Mouse (Mus musculus) myocyte (in vitro differentiated cells): Measurements from ENCODE around the gene Kpna6. TPM values are rescaled to one million over a fixed set of nuclear protein-coding genes. Genes with fewer than 3 reads are reported as not detected.

Experiments used
- H3K27me3 ChIP-seq: one replicate; pipeline ENCODE4 v1.6.1; 2011; ENCODE audit not compliant: control insufficient read depth, insufficient read depth, insufficient read length
- H3K36me3 ChIP-seq: one replicate; pipeline ENCODE4 v1.6.1; 2011; ENCODE audit not compliant: control insufficient read depth, insufficient read depth
- H3K4me2 ChIP-seq: one replicate; pipeline ENCODE4 v1.6.1; 2011; ENCODE audit warnings: low read depth, control low read depth
- H3K4me3 ChIP-seq: one replicate; pipeline ENCODE4 v1.5.1; 2011; ENCODE audit warnings: mild to moderate bottlenecking, control low read depth, moderate library complexity
- H3K79me2 ChIP-seq: one replicate; pipeline ENCODE4 v1.6.1; 2011; ENCODE audit not compliant: control insufficient read depth, insufficient read depth
- H3ac ChIP-seq: one replicate; pipeline ENCODE4 v1.6.1; 2011; ENCODE audit not compliant: control insufficient read depth, insufficient read length
- CEBPB ChIP-seq: IDR thresholded peaks from 2 replicates; pipeline ENCODE4 v1.6.1; 2011; ENCODE audit warnings: mild to moderate bottlenecking, moderate library complexity; ENCODE audit not compliant: poor library complexity, insufficient read depth, severe bottlenecking
- E2F4 ChIP-seq: IDR thresholded peaks from one replicate; pipeline ENCODE4 v1.6.1; 2011; ENCODE audit warnings: mild to moderate bottlenecking, control low read depth, moderate library complexity; ENCODE audit not compliant: insufficient read depth
- MAX ChIP-seq: IDR thresholded peaks from one replicate; pipeline ENCODE4 v1.6.1; 2011; ENCODE audit warnings: low read depth, mild to moderate bottlenecking, control low read depth
- MYOD1 ChIP-seq, 3 experiments: IDR thresholded peaks; one replicate each; pipeline ENCODE4 v1.6.1; 2011; ENCODE audit warnings: control low read depth in 2 of 3, low read depth in 2 of 3, mild to moderate bottlenecking in 2 of 3, moderate library complexity in 1 of 3; ENCODE audit not compliant: insufficient read length in 2 of 3, control insufficient read depth in 1 of 3
- MYOG ChIP-seq, 3 experiments: IDR thresholded peaks; one replicate each; pipeline ENCODE4 v1.6.1; 2011; ENCODE audit warnings: control low read depth in 2 of 3, low read depth in 2 of 3, mild to moderate bottlenecking in 2 of 3; ENCODE audit not compliant: insufficient read length in 2 of 3, control insufficient read depth in 1 of 3, insufficient read depth in 1 of 3
- POLR2A ChIP-seq: IDR thresholded peaks from one replicate; pipeline ENCODE4 v1.6.1; 2011; ENCODE audit warnings: low read depth, mild to moderate bottlenecking, control low read depth, moderate library complexity; ENCODE audit not compliant: insufficient read length
- POLR2AphosphoS2 ChIP-seq: IDR thresholded peaks from one replicate; pipeline ENCODE4 v1.6.1; 2011; ENCODE audit warnings: low read depth, control low read depth; ENCODE audit not compliant: insufficient read length
- REST ChIP-seq: IDR thresholded peaks from one replicate; pipeline ENCODE4 v1.6.1; 2011; ENCODE audit warnings: mild to moderate bottlenecking, control low read depth, moderate library complexity; ENCODE audit not compliant: insufficient read depth, insufficient read length
- SRF ChIP-seq: IDR thresholded peaks from one replicate; pipeline ENCODE4 v1.6.1; 2011; ENCODE audit warnings: low read depth; ENCODE audit not compliant: control insufficient read depth, insufficient read length
- TCF12 ChIP-seq: IDR thresholded peaks from one replicate; pipeline ENCODE4 v1.6.1; 2011; ENCODE audit warnings: mild to moderate bottlenecking, control low read depth; ENCODE audit not compliant: poor library complexity, insufficient read depth, severe bottlenecking
- TCF3 ChIP-seq: IDR thresholded peaks from one replicate; pipeline ENCODE4 v1.6.1; 2011; ENCODE audit warnings: low read depth, control low read depth; ENCODE audit not compliant: insufficient read length
- USF1 ChIP-seq: IDR thresholded peaks from one replicate; pipeline ENCODE4 v1.6.1; 2011; ENCODE audit warnings: low read depth, mild to moderate bottlenecking, control low read depth, moderate library complexity
- polyA plus RNA-seq: library from polyadenylated mRNA; unstranded; fragments of >200 nt; fragmentation: generic; extraction: Trizol; gene quantifications from one replicate; pipeline ENCODE4 v1.2.1, GENCODE M21; 2012; ENCODE audit warnings: missing spikeins

The Kpna6 gene
- polyA plus RNA-seq, 1 experiment, result 32.2 TPM

DNA sequence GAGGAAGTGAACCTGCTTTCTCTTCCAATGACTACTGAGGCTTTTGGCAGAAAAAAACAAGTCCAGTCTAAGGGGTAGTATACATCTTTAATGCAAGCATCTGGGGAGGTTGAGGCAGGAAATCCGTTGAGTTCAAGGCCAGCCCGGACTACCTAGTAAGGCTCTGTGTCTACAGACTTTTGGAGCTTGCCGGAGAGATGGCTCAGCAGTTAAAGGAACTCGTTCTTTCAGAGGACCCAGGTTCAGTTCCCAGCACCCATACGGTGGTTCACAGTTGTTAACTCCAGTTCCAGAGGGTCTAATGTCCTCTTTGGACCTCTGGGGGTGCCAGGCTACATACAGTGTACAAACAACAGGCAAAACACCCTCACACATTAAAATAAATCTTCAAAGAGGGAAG is 54.5 kb downstream of the Kpna6 start:
- H3ac ChIP-seq, result peak overlapping the region; percentile 46
- H3K36me3 ChIP-seq, result no peaks in the 10 kb centered on the region
- peak overlapping the region; percentile 92 for H3K4me2 ChIP-seq
- no peaks in the 10 kb centered on the region for H3K27me3 ChIP-seq
- peaks cover 5% of the 10 kb centered on the region for H3K79me2 ChIP-seq
- H3K4me3 ChIP-seq, result peak overlapping the region; percentile 83
- TF ChIP-seq POLR2A (no peak), MYOD1 (IDR thresholded peaks at IDR 0.05; ENCODE audit: control insufficient read depth in 1 of 3, insufficient read length in 2 of 3, low read depth in 2 of 3) (no peak), TCF3 (no peak), MAX (no peak), E2F4 (no peak), MYOG (IDR thresholded peaks at IDR 0.05; ENCODE audit: control insufficient read depth in 1 of 3, insufficient read depth in 1 of 3, insufficient read length in 2 of 3, low read depth in 2 of 3) (no peak), POLR2AphosphoS2 (no peak), SRF (no peak), TCF12 (no peak)

DNA sequence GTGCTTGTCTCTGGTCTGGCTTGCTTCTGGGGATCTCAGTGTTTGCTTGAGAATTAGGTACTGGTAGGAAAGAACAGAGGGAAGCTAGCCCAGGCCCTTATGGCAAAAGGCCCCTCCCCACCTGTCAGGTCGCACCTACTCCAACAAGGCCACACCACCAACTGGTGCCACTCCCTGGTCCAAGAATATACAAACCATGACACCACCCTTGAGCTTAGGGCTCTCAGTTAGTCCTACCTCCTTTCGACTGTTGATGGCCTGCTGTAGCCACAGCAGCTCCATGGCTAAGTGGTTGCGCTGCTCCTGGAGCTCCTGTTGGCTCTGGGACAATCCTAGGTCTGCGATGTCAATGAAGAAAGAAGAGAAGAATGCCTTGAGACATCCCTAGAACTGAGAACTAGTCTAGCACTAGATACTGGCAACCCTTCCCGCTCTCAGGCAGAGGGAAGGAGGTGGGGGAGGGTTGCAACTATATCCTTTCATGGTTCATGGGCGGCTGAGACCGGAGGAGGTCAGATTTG is 55.4 kb downstream of the Kpna6 start:
- H3K79me2 ChIP-seq, result peaks cover 5% of the 10 kb centered on the region
- peak overlapping the region; percentile 83 for H3K4me3 ChIP-seq
- H3K27me3 ChIP-seq, result no peaks in the 10 kb centered on the region
- H3K4me2 ChIP-seq, result peak overlapping the region; percentile 92
- TF ChIP-seq POLR2AphosphoS2 (peak; percentile 10), POLR2A (peak; percentile 36), USF1 (no peak)
- no peaks in the 10 kb centered on the region for H3K36me3 ChIP-seq
- H3ac ChIP-seq, result no peak overlapping the region

DNA sequence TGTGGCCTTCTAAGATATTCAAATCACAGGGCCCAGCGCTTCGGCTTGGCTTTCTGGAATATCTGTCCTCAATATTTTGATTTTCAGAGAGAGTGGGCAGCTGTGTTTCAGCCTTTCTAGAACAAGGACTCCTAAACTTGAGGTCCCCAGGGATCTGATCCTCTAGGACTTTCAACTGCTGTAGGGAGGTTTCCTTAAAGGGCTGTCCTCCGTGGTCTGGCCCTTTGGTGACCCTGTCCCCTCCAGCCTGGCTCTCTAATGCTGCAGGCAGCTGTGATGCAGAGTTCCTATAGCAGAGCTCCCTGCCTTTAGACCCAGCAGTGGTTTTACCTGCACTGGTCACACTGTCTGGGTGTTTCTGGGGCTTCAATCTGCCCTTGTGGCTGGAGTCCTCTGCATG is 55.9 kb downstream of the Kpna6 start:
- no peaks in the 10 kb centered on the region for H3K27me3 ChIP-seq
- no peak overlapping the region for H3K4me2 ChIP-seq
- H3K4me3 ChIP-seq, result no peak overlapping the region
- H3K36me3 ChIP-seq, result no peaks in the 10 kb centered on the region
- TF ChIP-seq POLR2A (no peak), MAX (no peak), SRF (no peak), TCF3 (no peak), MYOD1 (IDR thresholded peaks at IDR 0.05; ENCODE audit: control insufficient read depth in 1 of 3, insufficient read length in 2 of 3, low read depth in 2 of 3) (no peak), REST (no peak), MYOG (IDR thresholded peaks at IDR 0.05; ENCODE audit: control insufficient read depth in 1 of 3, insufficient read depth in 1 of 3, insufficient read length in 2 of 3, low read depth in 2 of 3) (no peak), TCF12 (no peak), E2F4 (no peak), POLR2AphosphoS2 (no peak), CEBPB (no peak), USF1 (no peak)
- H3ac ChIP-seq, result no peak overlapping the region
- peaks cover 5% of the 10 kb centered on the region for H3K79me2 ChIP-seq

DNA sequence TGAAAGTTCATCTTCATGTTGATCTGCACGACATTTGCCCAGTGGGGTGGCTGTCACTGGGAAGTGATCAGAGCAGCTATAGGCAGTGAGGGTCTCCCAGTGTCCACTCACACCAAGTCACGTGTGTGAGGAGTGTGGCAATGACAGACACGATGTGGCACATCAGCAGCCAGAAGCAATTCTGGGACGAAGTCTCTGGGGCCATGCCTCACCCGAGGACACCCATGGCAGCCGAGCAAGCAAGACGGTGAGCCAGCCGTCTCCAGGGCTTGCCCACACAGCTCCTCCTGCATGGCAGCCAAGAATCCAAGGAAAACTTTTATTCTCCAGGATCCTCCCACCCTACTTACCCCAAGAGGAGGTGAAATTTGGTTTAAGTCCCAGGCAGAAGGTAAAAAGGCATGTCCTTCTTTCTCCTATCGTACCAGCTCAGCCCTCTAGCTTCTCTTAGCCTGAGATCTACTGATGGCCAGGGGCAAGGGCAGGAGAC is 56.7 kb downstream of the Kpna6 start:
- no peak for TF ChIP-seq MYOD1 (IDR thresholded peaks at IDR 0.05; ENCODE audit: control insufficient read depth in 1 of 3, insufficient read length in 2 of 3, low read depth in 2 of 3)
- no peak for TF ChIP-seq E2F4
- no peak for TF ChIP-seq POLR2AphosphoS2
- TF ChIP-seq TCF12, result no peak
- no peak for TF ChIP-seq POLR2A
- TF ChIP-seq MYOG (IDR thresholded peaks at IDR 0.05; ENCODE audit: control insufficient read depth in 1 of 3, insufficient read depth in 1 of 3, insufficient read length in 2 of 3, low read depth in 2 of 3), result no peak
- TF ChIP-seq CEBPB, result no peak
- TF ChIP-seq MAX, result no peak
- no peak for TF ChIP-seq REST
- TF ChIP-seq TCF3, result no peak
- no peak for TF ChIP-seq SRF
- no peak for TF ChIP-seq USF1
- H3K4me3 ChIP-seq, result no peak overlapping the region
- H3K79me2 ChIP-seq, result peaks cover 5% of the 10 kb centered on the region

DNA sequence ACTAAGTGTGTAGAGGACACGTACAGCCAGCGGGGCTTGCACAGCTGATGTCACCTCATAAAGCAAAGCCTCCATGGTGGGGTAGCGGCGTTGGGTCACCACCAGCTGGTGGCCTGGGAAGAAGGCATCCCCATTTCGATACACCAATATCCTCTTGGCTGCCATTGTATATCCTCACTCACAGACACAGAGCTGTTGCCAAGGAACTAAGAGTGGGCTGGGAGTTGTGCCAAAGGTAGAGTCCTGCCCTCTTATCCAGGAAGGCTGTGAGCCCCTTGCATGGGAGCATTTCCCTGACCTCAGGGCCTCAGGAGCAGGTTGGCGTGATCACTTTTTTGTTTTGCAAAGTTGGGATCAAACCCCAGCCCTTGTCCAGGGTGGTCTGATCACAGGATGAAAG is 58.5 kb downstream of the Kpna6 start, which contains the start of gene Dcdc2b:
TSS of gene Dcdc2b (minus strand) at position 165 of the 400 bp plus-strand sequence.
- TF ChIP-seq MAX (no peak), POLR2AphosphoS2 (peak; percentile 57), REST (no peak)
- Histone ChIP-seq H3K79me2 (peaks cover 5% of the 10 kb centered on the region), H3K4me3 (no peak within 1 kb of the TSS), H3K27me3 (no peaks in the 10 kb centered on the region), H3K36me3 (no peaks in the 10 kb centered on the region), H3K4me2 (no peak within 1 kb of the TSS), H3ac (no peak within 1 kb of the TSS)

More for the DNA sequence above, 56.7 kb downstream of the Kpna6 start:
- H3ac ChIP-seq, result no peak overlapping the region
- H3K4me2 ChIP-seq, result no peak overlapping the region
- no peaks in the 10 kb centered on the region for H3K36me3 ChIP-seq
- H3K27me3 ChIP-seq, result no peaks in the 10 kb centered on the region
